Mouse (Mus musculus): ENCODE results near the gene Dynll2. TPM values are rescaled to one million over a fixed set of nuclear protein-coding genes. Genes with fewer than 3 reads are reported as not detected.

Gene Dynll2
- total RNA-seq (2021): 100 to 1,000 TPM; 145 to 167 TPM
- long read RNA-seq, experiment 1, transcript Dynll2-201 (3 exons, 2,476 nt): major isoform, 36 of 93 reads
- long read RNA-seq, experiment 1, partial matches to known transcripts: 1 of 93 reads
- long read RNA-seq, experiment 1, other reads (novel, unspliced or antisense): 55 of 93 reads
- long read RNA-seq, experiment 2, transcript Dynll2-201 (3 exons, 2,476 nt): major isoform, 32 of 63 reads
- long read RNA-seq, experiment 2, partial matches to known transcripts: 0 of 63 reads
- long read RNA-seq, experiment 2, other reads (novel, unspliced or antisense): 31 of 63 reads

GRCm38 (mm10) chr11:87986831-87987793 is at the start of gene Dynll2:
Dynll2 (minus strand) TSS chr11:87987533.
- DNase-seq: peak; percentile 92

DNA sequence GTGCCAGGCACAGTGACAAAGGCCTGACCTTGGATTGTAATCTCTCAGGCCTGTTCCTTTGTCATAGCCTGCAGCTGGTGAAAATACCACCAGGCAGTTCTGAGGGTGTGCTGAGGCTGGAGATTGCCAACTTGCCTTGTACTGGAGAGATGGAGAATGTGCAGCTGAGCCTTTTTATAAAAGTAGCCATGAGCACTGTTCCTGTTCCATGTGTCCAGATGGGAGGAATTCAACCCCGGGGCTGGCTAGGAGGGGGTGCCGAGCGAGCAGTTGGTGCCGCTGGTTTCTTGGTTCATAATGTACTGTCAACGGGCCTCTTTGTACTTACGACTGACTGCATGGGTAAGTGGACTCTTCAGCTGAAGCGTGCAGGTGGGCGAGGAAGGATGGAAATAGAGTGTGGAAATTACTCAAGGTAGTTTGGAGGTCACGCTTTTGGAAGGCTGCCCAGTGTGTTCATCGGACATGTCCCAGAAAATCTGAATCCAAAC is 49.5 kb upstream of the Dynll2 start:
- no peak for DNase-seq

GRCm38 (mm10) chr11:88035970-88036369 is 48.6 kb upstream of the Dynll2 start:
- no peak for DNase-seq

- DNase-seq: no peak
Measured at GRCm38 (mm10) chr11:88031753-88032152, 44.4 kb upstream of the Dynll2 start.

DNA sequence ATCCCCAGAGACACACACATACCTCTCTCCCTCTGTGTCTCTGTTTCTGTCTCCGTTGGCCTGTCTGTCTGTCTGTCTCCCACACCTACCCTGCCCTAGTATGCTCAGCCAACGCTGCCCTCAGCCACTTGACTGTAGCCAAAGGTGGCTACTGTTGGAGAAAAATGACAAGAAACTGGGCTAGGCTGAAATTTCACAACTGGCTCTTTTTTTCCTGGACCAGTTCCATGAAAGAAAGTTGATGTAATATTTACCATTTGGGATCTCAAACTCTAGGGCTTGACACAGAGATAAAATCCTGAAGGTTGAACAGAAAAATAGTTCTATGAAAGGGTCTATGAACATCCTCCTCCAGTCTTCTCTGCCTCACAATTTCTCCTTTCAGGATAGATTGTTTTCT is 43.5 kb upstream of the Dynll2 start:
- no peak for DNase-seq

DNA sequence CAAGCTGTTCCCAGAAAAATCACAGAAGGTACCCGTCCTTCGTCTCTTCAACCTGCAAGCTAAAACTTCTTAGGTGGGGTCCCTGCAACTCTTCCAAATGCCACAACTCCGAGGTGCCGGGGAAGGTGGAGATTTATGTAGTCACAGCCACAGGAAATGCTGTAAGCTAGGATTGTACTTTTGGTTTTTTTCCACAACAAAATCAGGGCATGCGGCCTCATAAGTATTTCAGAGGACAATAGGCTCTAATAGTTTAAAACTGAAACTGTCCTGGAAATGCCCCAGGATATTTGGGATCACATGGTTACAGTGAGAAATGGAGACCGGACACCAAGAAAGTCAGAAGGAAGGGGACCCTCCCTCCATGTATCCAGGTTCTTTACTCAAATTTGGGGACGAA is 42.9 kb upstream of the Dynll2 start:
- no peak for DNase-seq

DNA sequence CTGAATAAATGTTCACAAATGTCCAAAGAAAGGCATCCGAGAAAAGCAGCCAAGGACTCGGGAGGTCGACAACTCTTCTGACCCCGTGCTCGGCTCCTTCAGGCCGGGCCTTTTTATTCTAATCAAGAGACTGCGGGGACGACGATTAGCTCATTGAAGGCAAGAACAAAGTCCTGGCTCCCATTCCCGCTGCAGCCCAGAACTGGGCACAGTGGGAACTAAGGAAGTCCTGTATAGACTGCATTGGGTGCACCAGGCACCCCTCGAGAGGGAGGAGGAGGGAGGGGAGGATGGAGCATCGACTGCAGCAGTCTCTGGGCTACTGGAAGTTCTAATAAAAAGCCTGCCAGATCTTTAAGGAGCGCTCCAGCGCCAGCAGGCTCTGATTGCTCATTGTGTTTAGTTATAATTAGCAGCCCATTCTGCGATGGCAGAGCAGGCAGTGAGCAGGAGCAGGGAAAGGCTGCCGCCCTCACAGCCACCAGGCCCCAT is 40.9 kb upstream of the Dynll2 start:
- no peak for DNase-seq

DNA sequence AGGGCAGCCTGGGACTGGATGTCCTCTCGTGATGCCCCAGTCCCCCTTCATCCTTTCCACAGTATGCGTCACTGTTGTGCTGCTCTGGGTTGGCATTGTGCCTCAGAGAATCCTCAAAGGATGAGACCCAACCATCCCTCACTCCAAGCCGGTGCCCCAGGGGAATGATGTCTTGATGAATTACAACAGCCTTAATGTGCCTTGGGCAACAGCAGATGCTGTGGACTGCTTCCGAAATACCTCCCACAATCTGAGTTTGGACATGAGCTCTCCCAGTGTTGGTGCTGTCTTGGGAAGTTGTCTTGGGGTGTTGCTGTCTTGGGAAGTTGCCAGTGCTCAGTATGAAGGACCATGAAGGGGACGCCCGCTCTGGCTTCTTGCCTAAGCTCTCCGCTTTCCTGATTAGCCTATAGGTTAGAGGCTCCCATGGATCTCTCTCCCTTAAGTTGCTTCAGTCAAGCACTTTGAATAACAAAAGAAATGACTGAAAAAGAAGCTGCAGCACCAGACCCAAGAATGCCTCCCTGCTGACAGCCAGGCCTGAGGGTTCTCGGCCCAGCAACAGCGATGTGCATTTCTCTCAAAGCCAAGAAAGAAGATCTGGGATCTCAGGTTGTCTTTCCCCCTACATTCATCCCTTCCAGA is 40.2 kb upstream of the Dynll2 start:
- no peak for DNase-seq

DNA sequence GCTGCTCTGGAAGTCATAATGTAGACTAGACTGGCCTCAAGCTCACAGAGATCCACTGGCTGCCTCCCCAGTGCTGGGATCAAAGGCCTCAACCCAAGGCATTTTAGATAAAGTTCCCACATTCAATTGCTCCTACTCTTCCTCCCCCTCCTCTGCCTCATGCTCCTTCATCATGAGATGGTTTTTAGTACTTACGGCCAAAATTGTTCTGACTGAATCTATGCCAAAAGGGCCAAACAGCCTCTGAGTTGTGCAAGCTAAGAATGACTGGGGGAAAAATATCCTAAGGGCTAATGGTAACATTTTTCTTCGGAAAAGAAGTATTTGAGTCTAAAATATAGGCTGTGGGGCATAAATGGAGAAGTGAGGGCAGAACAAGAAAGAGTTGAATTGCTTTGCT is 36.6 kb upstream of the Dynll2 start:
- no peak for DNase-seq

DNA sequence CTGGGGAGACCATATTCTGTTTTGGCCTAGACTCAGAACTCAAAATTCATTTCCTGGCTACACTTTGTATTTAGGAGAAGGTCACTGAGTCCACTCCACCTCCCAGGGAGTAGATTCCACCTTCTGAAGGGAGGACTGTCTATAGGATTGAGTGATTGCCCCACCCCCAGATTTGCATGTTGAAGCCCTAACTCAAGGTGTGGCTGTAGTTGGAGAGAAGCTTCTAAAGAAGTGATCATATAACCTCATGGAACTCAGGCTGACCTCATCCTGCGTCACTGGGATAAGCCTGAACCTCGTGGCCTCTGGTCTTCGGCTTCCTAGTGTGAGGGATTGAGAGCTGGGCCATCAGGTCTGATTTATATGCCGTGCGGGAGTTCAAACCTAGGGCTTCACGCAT is 28.5 kb upstream of the Dynll2 start:
- DNase-seq: no peak

GRCm38 (mm10) chr11:88015161-88015560 is 27.8 kb upstream of the Dynll2 start:
- no peak for DNase-seq

DNA sequence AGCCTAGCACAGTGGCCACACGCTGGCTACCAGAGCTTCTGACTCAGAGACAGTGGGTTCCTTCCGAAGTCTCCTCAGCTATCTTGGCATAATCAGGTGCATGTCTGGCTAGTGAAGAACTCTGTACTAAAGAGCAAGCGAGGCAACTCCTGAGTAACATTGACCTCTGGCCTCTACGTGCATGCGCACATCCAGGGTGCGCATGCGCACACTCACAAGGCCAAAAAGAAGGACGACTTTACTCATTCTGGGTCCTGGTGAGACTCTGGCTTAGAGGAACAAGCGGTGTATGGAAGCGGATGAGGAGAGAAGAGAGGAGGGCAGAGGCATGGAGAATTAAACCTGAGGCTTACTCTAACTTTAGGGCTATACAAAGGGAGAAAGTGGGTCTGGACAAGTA is 26.3 kb upstream of the Dynll2 start:
- DNase-seq: no peak

DNA sequence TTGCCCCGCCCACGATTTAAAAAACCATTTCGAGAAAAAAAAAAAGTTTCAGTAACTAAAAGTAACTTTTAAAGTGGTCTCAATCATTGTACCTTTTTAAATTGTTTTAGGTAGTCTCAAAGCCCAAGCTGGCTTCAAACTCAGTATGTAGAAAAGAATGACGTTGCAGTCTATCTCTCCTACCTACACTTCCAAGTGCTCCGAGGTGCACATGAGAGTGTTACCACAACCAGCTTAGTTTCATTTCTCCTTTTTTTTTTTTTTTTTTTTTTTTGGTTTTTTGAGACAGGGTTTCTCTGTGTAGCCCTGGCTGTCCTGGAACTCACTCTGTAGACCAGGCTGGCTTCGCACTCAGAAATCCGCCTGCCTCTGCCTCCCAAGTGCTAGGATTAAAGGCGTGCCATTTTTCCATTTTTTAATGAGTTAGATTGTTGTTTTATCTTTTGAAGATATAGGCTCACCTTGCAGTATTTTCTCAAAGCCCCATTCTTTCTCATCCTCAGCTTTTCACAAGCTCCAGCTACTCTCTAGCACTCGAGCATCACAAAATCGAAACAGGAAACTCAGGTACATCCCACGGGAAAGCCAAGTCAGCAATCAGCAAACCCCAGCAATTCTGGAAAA is 25.4 kb upstream of the Dynll2 start:
- no peak for DNase-seq

DNA sequence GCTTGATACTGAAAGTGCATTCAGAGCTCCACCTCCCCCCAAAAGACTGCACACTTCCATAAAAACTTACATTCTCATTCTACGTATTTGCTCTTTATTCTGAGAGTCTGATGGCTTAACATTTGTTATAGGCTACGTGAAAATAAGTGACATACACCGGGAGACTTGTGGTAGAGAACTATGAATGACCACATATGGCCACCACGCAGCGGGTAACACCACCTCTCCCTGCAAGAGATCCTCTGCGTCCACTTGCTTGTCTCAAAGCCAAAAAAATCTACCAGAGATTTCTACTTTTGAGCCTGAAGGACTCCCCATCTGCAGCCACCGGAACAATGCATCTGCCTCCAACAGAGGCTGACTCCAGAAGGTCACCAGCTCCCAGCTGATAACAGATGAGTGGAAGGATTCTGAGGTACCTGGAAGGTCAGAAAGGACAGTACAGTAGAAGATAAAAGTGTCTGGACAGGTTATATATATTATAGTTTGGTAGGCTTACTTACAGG is 24.6 kb upstream of the Dynll2 start:
- DNase-seq: no peak

GRCm38 (mm10) chr11:88011208-88011913 is 24.0 kb upstream of the Dynll2 start:
- no peak for DNase-seq

- no peak for DNase-seq
Measured at GRCm38 (mm10) chr11:88009542-88010190, 22.3 kb upstream of the Dynll2 start.

DNA sequence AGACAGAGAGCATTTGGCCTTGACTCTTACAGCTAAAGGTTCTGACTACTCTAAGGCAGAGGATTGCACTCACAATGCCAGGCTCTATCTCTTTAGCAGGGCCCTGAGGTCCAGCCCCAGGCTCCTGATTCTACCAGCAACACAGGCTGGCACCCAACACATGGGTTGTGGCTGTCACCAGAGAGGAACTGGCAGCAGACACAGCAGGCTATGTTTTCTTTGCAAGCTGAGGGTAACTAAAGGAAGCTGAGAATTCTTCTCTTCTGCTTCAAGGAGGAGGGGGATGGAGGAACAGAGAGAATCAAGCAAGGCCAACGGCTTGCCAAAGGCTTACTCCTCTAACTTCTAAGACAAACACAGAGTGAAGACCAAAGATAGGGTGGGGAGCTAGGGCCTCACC is 21.3 kb upstream of the Dynll2 start:
- no peak for DNase-seq

GRCm38 (mm10) chr11:88004123-88004522 is 16.8 kb upstream of the Dynll2 start:
- no peak for DNase-seq

DNA sequence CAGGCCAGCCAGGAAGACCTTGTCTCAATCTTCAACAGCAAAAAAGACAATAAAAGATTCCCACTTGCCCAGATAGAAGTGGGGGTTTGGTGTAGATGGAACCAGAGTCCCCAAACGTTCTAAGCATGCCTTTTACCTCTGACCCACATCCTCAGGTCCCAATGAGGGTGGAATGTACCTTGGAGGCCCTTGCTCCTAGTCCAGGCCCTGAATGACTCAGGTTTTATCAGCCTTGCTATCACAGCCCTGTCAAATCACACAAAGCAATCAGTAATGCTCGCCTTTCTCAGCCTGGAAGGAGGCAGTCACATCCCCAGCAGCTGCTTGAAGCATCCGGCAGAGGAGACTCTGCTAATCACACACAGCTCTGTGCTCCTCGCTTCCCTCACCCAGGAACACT is 15.4 kb upstream of the Dynll2 start:
- DNase-seq: no peak

DNA sequence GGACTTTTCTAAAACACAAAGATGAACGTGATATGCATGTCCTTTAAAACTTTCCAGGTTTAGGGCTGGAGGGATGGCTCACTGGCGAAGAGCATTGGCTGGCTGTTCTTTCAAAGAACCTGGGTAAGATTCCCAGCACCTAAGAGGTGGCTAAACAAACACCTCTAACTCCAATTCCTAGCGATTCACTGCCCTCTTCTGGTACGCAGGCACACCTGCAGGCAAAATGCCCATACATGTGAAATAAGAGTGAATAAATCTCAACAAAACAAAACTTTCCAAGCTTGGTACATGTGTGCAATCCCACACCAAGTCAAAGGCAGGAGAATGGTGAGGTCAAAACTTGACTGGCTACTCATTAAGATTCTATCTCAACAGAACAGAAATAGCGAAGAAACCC is 12.4 kb upstream of the Dynll2 start:
- no peak for DNase-seq

- DNase-seq: no peak
Measured at GRCm38 (mm10) chr11:87991806-87992205, 4.5 kb upstream of the Dynll2 start.

All from gastrocnemius, postnatal 25 days (tissue).